25 mouse cellular contexts compared by ENCODE assay signal in genomic region chr8:94962201-94962600, GRCm38 (mm10). TPM values are rescaled to one million over a fixed set of nuclear protein-coding genes. Genes with fewer than 3 reads are reported as not detected.
DNase-seq lines count a peak whose midpoint lies in the region; ATAC-seq and TF ChIP-seq lines count a peak whose summit lies in the region.
"Had no signal": no experiment of that assay in that cellular context is flagged by ENCODE, and none has a peak within 500 bp of the region (broad histone marks: within the 10 kb centered on the region; RNA-seq: fewer than 3 reads in every experiment).

No protein-coding gene starts in this region.

- H3K27ac ChIP-seq in heart, embryonic 10.5 days, result 0 out of 2 replicates have a peak overlapping the region, but pooled peaks have one; percentile 42
- no peak overlapping the region for H3K27ac ChIP-seq in intestine, postnatal 0 days (ENCODE audit: low read depth, low read length)
- peak overlapping the region; percentile 98 for H3K27ac ChIP-seq in liver, embryonic 12.5 days
- no peak overlapping the region for H3K27ac ChIP-seq in stomach, embryonic 16.5 days (ENCODE audit: low read length)
- no peak overlapping the region for H3K27ac ChIP-seq in hindbrain, postnatal 0 days
- H3K27ac ChIP-seq: embryonic facial prominence, embryonic 12.5 days; forebrain, embryonic 13.5 days; hindbrain, embryonic 13.5 days; kidney, postnatal 0 days; limb, embryonic 13.5 days; midbrain, embryonic 13.5 days; neural tube, embryonic 12.5 days had no signal

- intact Hi-C loops in heart, postnatal 36 days (cut with DNase I), result no loop called here

- peaks cover 17% of the 10 kb centered on the region for H3K4me1 ChIP-seq in heart, embryonic 10.5 days
- peaks cover 5% of the 10 kb centered on the region; the same call in 1 of the 2 replicates for H3K4me1 ChIP-seq in intestine, postnatal 0 days (replicated peaks; ENCODE audit: control insufficient read depth, insufficient read depth, low read length)
- peaks cover 68% of the 10 kb centered on the region for H3K4me1 ChIP-seq in liver, embryonic 12.5 days
- peaks cover 4% of the 10 kb centered on the region for H3K4me1 ChIP-seq in stomach, embryonic 16.5 days (ENCODE audit: control insufficient read depth, insufficient read depth, low read length)
- H3K4me1 ChIP-seq in hindbrain, postnatal 0 days (ENCODE audit: insufficient read depth, low read length), result no peaks in the 10 kb centered on the region
- H3K4me1 ChIP-seq: embryonic facial prominence, embryonic 12.5 days; midbrain, embryonic 13.5 days; neural tube, embryonic 12.5 days had no signal

- no peak for TF ChIP-seq CTCF in intestine, postnatal 0 days (IDR thresholded peaks at IDR 0.05; ENCODE audit: low read depth)
- no peak for TF ChIP-seq CTCF in hindbrain, postnatal 0 days (IDR thresholded peaks at IDR 0.05; ENCODE audit: low read depth)

- WGBS in heart, embryonic 10.5 days, result 84% methylated on average over 1 of the region's 1 CpGs
- WGBS in intestine, postnatal 0 days, result 57% methylated on average over 1 of the region's 1 CpGs
- 74% methylated on average over 1 of the region's 1 CpGs for WGBS in liver, embryonic 12.5 days (ENCODE audit: insufficient replicate concordance)
- 65% methylated on average over 1 of the region's 1 CpGs for WGBS in stomach, embryonic 16.5 days
- 86% methylated on average over 1 of the region's 1 CpGs for WGBS in hindbrain, postnatal 0 days

- H3K4me3 ChIP-seq in heart, embryonic 10.5 days, result no peak overlapping the region
- H3K4me3 ChIP-seq in intestine, postnatal 0 days (ENCODE audit: low read depth, low read length), result no peak overlapping the region
- no peak overlapping the region for H3K4me3 ChIP-seq in liver, embryonic 12.5 days
- H3K4me3 ChIP-seq in stomach, embryonic 16.5 days (replicated peaks; ENCODE audit: low read length), result no peak overlapping the region
- no peak overlapping the region for H3K4me3 ChIP-seq in hindbrain, postnatal 0 days (ENCODE audit: low read length)
- H3K4me3 ChIP-seq: embryonic facial prominence, embryonic 12.5 days; erythroblast, embryonic 14.5 days; forebrain, embryonic 13.5 days; heart, embryonic 12.5 days; hindbrain, embryonic 13.5 days; limb, embryonic 13.5 days; midbrain, embryonic 13.5 days; neural tube, embryonic 12.5 days had no signal

- no peaks in the 10 kb centered on the region for H3K36me3 ChIP-seq in heart, embryonic 10.5 days
- no peaks in the 10 kb centered on the region for H3K36me3 ChIP-seq in intestine, postnatal 0 days (ENCODE audit: control insufficient read depth, insufficient read depth)
- H3K36me3 ChIP-seq in liver, embryonic 12.5 days, result no peaks in the 10 kb centered on the region
- no peaks in the 10 kb centered on the region for H3K36me3 ChIP-seq in stomach, embryonic 16.5 days (ENCODE audit: control insufficient read depth, insufficient read depth, low read length)
- H3K36me3 ChIP-seq in hindbrain, postnatal 0 days (ENCODE audit: insufficient read depth, low read length), result no peaks in the 10 kb centered on the region
- H3K36me3 ChIP-seq: embryonic facial prominence, embryonic 12.5 days; heart, embryonic 12.5 days; hindbrain, embryonic 13.5 days; limb, embryonic 13.5 days; midbrain, embryonic 13.5 days; neural tube, embryonic 12.5 days had no signal

- no peaks in the 10 kb centered on the region for H3K9me3 ChIP-seq in heart, embryonic 10.5 days
- no peaks in the 10 kb centered on the region for H3K9me3 ChIP-seq in intestine, postnatal 0 days (ENCODE audit: control insufficient read depth)
- H3K9me3 ChIP-seq in liver, embryonic 12.5 days (replicated peaks), result no peaks in the 10 kb centered on the region
- H3K9me3 ChIP-seq in stomach, embryonic 16.5 days (replicated peaks; ENCODE audit: control insufficient read depth, low read length), result no peaks in the 10 kb centered on the region
- no peaks in the 10 kb centered on the region for H3K9me3 ChIP-seq in hindbrain, postnatal 0 days (ENCODE audit: low read length)
- H3K9me3 ChIP-seq: embryonic facial prominence, embryonic 12.5 days; forebrain, embryonic 13.5 days; heart, embryonic 12.5 days; hindbrain, embryonic 13.5 days; limb, embryonic 13.5 days; midbrain, embryonic 13.5 days; neural tube, embryonic 12.5 days had no signal

- H3K9ac ChIP-seq in intestine, postnatal 0 days (ENCODE audit: low read depth, low read length), result no peak overlapping the region
- peak overlapping the region; percentile 23; the same call in 1 of the 2 replicates for H3K9ac ChIP-seq in liver, embryonic 12.5 days
- H3K9ac ChIP-seq in stomach, embryonic 16.5 days (ENCODE audit: low read length), result no peak overlapping the region
- no peak overlapping the region for H3K9ac ChIP-seq in hindbrain, postnatal 0 days (replicated peaks; ENCODE audit: low read length)
- H3K9ac ChIP-seq: embryonic facial prominence, embryonic 12.5 days; forebrain, embryonic 13.5 days; heart, embryonic 12.5 days; hindbrain, embryonic 13.5 days; limb, embryonic 13.5 days; midbrain, embryonic 13.5 days; neural tube, embryonic 12.5 days had no signal

- DNase-seq in heart, embryonic 10.5 days (ENCODE audit: low spot score), result no peak
- DNase-seq in heart, postnatal 36 days, result no peak
- DNase-seq in lung, postnatal 4 days, result no peak
- DNase-seq in embryo, embryonic 9.5 days (ENCODE audit: extremely low spot score), result no peak
- no peak for DNase-seq in hindbrain, postnatal 0 days (ENCODE audit: low spot score)
- DNase-seq: adrenal gland, adult 2 months; cerebellum, adult 8-10 months; heart, postnatal 14 days; right cerebral cortex, adult 18-20 months had no signal

- ATAC-seq in intestine, postnatal 0 days, result peak; percentile 57; the same call in 1 of the 2 replicates
- ATAC-seq in liver, embryonic 12.5 days, result no peak
- ATAC-seq in stomach, embryonic 16.5 days (ENCODE audit: insufficient read depth, low FRiP score), result 0 out of 2 replicates have a peak, but pooled peaks have one; percentile 38
- no peak for ATAC-seq in hindbrain, postnatal 0 days
- ATAC-seq: forebrain, embryonic 13.5 days; midbrain, embryonic 13.5 days had no signal

- H3K4me2 ChIP-seq in intestine, postnatal 0 days (replicated peaks; ENCODE audit: low read depth), result no peak overlapping the region
- no peak overlapping the region for H3K4me2 ChIP-seq in liver, embryonic 12.5 days
- no peak overlapping the region for H3K4me2 ChIP-seq in stomach, embryonic 16.5 days (ENCODE audit: low read depth, low read length)
- no peak overlapping the region for H3K4me2 ChIP-seq in hindbrain, postnatal 0 days (ENCODE audit: low read depth, low read length)
- H3K4me2 ChIP-seq: embryonic facial prominence, embryonic 12.5 days; forebrain, embryonic 13.5 days; heart, embryonic 12.5 days; hindbrain, embryonic 13.5 days; limb, embryonic 13.5 days; midbrain, embryonic 13.5 days; neural tube, embryonic 12.5 days had no signal

- H3K27me3 ChIP-seq in heart, embryonic 10.5 days (ENCODE audit: insufficient read depth, poor library complexity, severe bottlenecking), result no peaks in the 10 kb centered on the region
- H3K27me3 ChIP-seq in intestine, postnatal 0 days (replicated peaks; ENCODE audit: control insufficient read depth, insufficient read depth, low read length), result no peaks in the 10 kb centered on the region
- H3K27me3 ChIP-seq in liver, embryonic 12.5 days (replicated peaks), result no peaks in the 10 kb centered on the region
- H3K27me3 ChIP-seq in stomach, embryonic 16.5 days (ENCODE audit: control insufficient read depth, insufficient read depth, low read length), result no peaks in the 10 kb centered on the region
- H3K27me3 ChIP-seq in hindbrain, postnatal 0 days (ENCODE audit: insufficient read depth, low read length), result no peaks in the 10 kb centered on the region
- H3K27me3 ChIP-seq: embryonic facial prominence, embryonic 12.5 days; forebrain, embryonic 13.5 days; hindbrain, embryonic 13.5 days; limb, embryonic 13.5 days; midbrain, embryonic 13.5 days; neural tube, embryonic 12.5 days had no signal

RNA-seq across cellular contexts. Expression of gene Adgrg1, which starts 12.3 kb away (rescaled TPM):
- 9.0 and 16.6 TPM in 2 replicates for polyA plus RNA-seq in heart, embryonic 10.5 days (2016; fragmentation: Nextera tagmentation; extraction: Ambion mirVana)
- total RNA-seq in heart, postnatal 36 days (2021), result 10 to 100 TPM; 42.5 to 62.0 TPM
- polyA plus RNA-seq in intestine, postnatal 0 days (2015; fragmentation: Nextera tagmentation; extraction: Ambion mirVana), result 22.3 and 22.7 TPM in 2 replicates
- polyA plus RNA-seq in liver, embryonic 12.5 days (2016; fragmentation: Nextera tagmentation; extraction: Ambion mirVana), result 78.5 and 80.9 TPM in 2 replicates
- 51.1 and 65.2 TPM in 2 replicates for polyA plus RNA-seq in stomach, embryonic 16.5 days (2015; fragmentation: Nextera tagmentation; extraction: Ambion mirVana)
- total RNA-seq in hindbrain, postnatal 0 days (2014; rRNA removed), result 236 and 284 TPM in 2 replicates
- 105 TPM in 2 replicates for polyA plus RNA-seq in hindbrain, postnatal 0 days (2015; fragmentation: Nextera tagmentation; extraction: Ambion mirVana)

RNA-seq across cellular contexts. Expression of gene Adgrg5, which starts 38.7 kb away (rescaled TPM):
- 0.69 and 0.79 TPM in 2 replicates for polyA plus RNA-seq in heart, embryonic 10.5 days (2016; fragmentation: Nextera tagmentation; extraction: Ambion mirVana)
- total RNA-seq in heart, postnatal 36 days (2021), result under 1 TPM; 0.24 to 0.31 TPM
- 1.3 and 1.5 TPM in 2 replicates for polyA plus RNA-seq in intestine, postnatal 0 days (2015; fragmentation: Nextera tagmentation; extraction: Ambion mirVana)
- 0.90 and 0.91 TPM in 2 replicates for polyA plus RNA-seq in liver, embryonic 12.5 days (2016; fragmentation: Nextera tagmentation; extraction: Ambion mirVana)
- polyA plus RNA-seq in stomach, embryonic 16.5 days (2015; fragmentation: Nextera tagmentation; extraction: Ambion mirVana), result 0.44 and 0.45 TPM in 2 replicates
- total RNA-seq in hindbrain, postnatal 0 days (2014; rRNA removed), result not detected in 2 replicates
- polyA plus RNA-seq in hindbrain, postnatal 0 days (2015; fragmentation: Nextera tagmentation; extraction: Ambion mirVana), result 0.11 TPM in 1 of 2 replicates, not detected in the other
- total RNA-seq: granulocyte monocyte progenitor cell, adult 5-6 weeks; layer of hippocampus, postnatal 14 days; left cerebral cortex, postnatal 10 days; megakaryocyte progenitor cell, adult 5-6 weeks had no signal
- polyA plus RNA-seq: erythroblast, embryonic 14.5 days; hindbrain, embryonic 13.5 days; kidney, postnatal 0 days had no signal

RNA-seq across cellular contexts. Expression of gene Ccdc102a, which starts 44.3 kb away (rescaled TPM):
- 22.0 and 31.0 TPM in 2 replicates for polyA plus RNA-seq in heart, embryonic 10.5 days (2016; fragmentation: Nextera tagmentation; extraction: Ambion mirVana)
- total RNA-seq in heart, postnatal 36 days (2021), result 1 to 10 TPM; 6.8 to 6.9 TPM
- 7.2 and 7.7 TPM in 2 replicates for polyA plus RNA-seq in intestine, postnatal 0 days (2015; fragmentation: Nextera tagmentation; extraction: Ambion mirVana)
- polyA plus RNA-seq in liver, embryonic 12.5 days (2016; fragmentation: Nextera tagmentation; extraction: Ambion mirVana), result 9.1 and 10.0 TPM in 2 replicates
- 10.9 and 14.8 TPM in 2 replicates for polyA plus RNA-seq in stomach, embryonic 16.5 days (2015; fragmentation: Nextera tagmentation; extraction: Ambion mirVana)
- total RNA-seq in hindbrain, postnatal 0 days (2014; rRNA removed), result 7.8 and 12.8 TPM in 2 replicates
- polyA plus RNA-seq in hindbrain, postnatal 0 days (2015; fragmentation: Nextera tagmentation; extraction: Ambion mirVana), result 5.5 and 6.1 TPM in 2 replicates

RNA-seq across cellular contexts. Expression of gene Adgrg3, which starts 55.3 kb away (rescaled TPM):
- 3.0 and 3.9 TPM in 2 replicates for polyA plus RNA-seq in heart, embryonic 10.5 days (2016; fragmentation: Nextera tagmentation; extraction: Ambion mirVana)
- 1 to 10 TPM; 1.9 to 2.1 TPM for total RNA-seq in heart, postnatal 36 days (2021)
- 4.2 and 4.7 TPM in 2 replicates for polyA plus RNA-seq in intestine, postnatal 0 days (2015; fragmentation: Nextera tagmentation; extraction: Ambion mirVana)
- 7.9 and 8.7 TPM in 2 replicates for polyA plus RNA-seq in liver, embryonic 12.5 days (2016; fragmentation: Nextera tagmentation; extraction: Ambion mirVana)
- polyA plus RNA-seq in stomach, embryonic 16.5 days (2015; fragmentation: Nextera tagmentation; extraction: Ambion mirVana), result 3.2 and 3.7 TPM in 2 replicates
- total RNA-seq in hindbrain, postnatal 0 days (2014; rRNA removed), result 1.3 TPM in 2 replicates
- polyA plus RNA-seq in hindbrain, postnatal 0 days (2015; fragmentation: Nextera tagmentation; extraction: Ambion mirVana), result 0.52 and 0.54 TPM in 2 replicates

Comparison
In these comparisons a context has a peak if more than half of its experiments do, and no peak if none do; other contexts are left out.
1. H3K27ac ChIP-seq: peak in heart, embryonic 10.5 days (single experiment) and liver, embryonic 12.5 days (single experiment); none in intestine, postnatal 0 days (single experiment), stomach, embryonic 16.5 days (single experiment) and hindbrain, postnatal 0 days (single experiment).
2. ATAC-seq: peak in intestine, postnatal 0 days (single experiment) and stomach, embryonic 16.5 days (single experiment); none in liver, embryonic 12.5 days (single experiment) and hindbrain, postnatal 0 days (single experiment).